Mouse (Mus musculus): ENCODE data around the gene Adora2a.
"Not testable (repeated sequence)": the region's sequence is repeated elsewhere in the genome, so short reads cannot be mapped to it uniquely, and the experiment has no call there.

Adora2a gene

DNA sequence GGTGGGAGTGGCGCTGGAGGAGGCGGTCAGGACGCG, at the start of gene Adora2a:
TSS of gene Adora2a (plus strand) at position 6 of the 36 bp plus-strand sequence.
- no peak for DNase-seq (ENCODE audit: low spot score in 2 of 2)

DNA sequence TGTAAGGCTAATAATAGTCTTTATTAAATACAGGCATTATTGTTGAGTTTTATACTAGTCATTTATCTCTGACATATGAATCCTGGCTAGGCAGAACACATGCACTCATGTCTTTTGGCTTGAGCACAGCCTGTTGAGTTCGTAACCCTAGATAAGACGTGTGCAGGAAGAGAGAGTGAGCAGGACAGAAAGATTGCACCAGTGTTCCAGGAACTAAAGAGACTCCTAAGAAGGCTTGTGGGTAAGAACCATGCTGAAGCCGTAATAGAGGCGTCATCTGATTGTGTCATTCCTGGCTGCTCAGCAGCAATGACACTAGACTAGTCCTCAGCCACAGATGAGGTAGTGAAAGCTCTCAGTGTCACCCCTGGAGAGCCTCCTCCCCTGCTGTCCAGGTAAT, 43.7 kb upstream of the Adora2a start:
- DNase-seq (ENCODE audit: low spot score in 2 of 2), result no peak

DNA sequence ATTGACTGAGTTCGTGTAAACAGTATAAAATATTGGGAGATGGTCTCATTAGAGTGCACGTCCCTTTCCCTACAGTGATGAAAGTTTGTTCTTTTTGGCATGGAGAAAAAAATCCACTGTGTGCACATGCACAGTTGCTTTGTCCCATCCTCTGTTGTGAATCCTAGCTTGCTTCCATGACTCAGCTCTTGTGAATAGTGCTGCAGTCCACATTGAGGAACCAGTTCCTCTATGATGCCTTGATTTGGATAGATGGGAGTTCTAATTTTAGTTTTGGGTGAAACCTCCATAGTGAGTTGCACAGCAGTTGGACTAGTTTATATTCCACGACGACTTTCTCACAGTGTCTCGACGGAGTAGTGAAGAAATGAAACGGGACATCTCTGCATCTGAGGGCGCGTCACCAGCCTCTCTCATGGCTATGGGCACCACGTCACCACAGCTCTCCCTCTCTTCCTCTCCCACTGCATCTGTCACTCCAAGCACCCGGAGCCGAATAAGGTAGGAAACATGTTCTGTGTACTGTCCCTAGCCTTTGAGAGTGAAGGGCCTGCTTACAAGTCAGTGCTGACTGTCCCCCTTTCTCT, 40.2 kb upstream of the Adora2a start:
- DNase-seq (ENCODE audit: low spot score in 2 of 2), result no peak

GRCm38 (mm10) chr10:75277501-75277900, 39.2 kb upstream of the Adora2a start:
- peak in 1 of 2 experiments; percentile 31 for DNase-seq (ENCODE audit: low spot score in 2 of 2)

- no peak for DNase-seq (ENCODE audit: low spot score in 2 of 2)
Measured at GRCm38 (mm10) chr10:75282648-75283047, 34.0 kb upstream of the Adora2a start.

DNA sequence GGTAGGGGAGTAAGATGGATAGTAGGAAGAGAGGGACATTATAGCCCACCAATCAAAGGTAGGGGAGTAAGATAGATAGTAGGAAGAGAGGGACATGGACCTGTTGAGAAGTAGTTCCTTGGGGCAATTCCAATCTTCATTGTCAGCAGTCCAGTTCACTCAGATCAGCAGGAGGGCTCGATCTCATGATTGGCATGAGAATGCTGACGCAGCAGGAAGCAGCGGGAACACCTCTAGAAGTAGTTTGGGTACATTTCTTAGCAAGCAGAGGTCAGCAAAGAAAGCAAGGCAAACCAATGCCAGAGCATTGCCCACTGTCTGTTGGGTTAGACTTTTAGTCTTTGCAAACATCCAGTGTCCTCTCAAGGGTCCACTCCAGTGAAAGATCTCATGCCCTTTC, 32.9 kb upstream of the Adora2a start:
- no peak for DNase-seq (ENCODE audit: low spot score in 2 of 2)

GRCm38 (mm10) chr10:75288579-75288978, 28.1 kb upstream of the Adora2a start:
- DNase-seq (ENCODE audit: low spot score in 2 of 2), result no peak

DNA sequence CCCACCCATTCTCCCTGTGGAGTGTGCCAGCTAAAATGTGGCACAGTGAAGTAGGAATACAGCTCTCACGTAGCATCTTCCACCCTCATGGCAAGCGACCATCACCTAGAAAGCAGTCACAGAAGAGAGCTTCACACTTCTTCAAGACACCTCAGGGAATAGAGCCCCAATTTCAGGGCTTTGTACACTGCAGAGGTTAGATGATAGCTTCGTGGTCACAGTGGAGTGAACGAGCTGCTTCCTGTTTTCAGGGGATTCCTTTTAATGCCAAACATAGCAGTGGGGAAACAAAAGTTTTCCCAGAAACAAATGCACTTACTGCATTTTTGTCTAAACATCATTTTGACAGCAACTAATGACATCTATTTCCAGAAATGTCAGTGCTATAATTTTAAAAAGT, 27.3 kb upstream of the Adora2a start:
- no peak for DNase-seq (ENCODE audit: low spot score in 2 of 2)

GRCm38 (mm10) chr10:75290650-75291049, 26.0 kb upstream of the Adora2a start:
- DNase-seq (ENCODE audit: low spot score in 2 of 2), result no peak

DNA sequence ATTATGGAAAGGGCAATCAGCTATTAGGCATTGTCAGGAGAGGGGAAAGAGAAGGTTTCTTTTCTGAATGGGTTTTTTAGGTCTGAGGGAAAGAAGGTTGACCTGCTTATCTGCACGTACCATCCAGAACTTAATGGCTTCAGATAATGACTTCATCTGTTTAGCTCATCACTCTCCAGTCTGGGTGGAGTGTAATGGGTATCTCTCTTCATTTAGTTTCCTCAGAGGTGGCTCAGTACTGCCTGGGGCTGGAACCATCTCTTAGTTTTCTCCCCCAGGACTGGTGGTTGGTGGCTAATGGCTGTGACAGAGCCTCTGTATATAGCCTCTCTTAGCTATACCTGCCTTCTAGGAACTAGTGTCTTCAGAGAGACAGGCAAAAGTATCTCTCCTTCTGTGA, 25.3 kb upstream of the Adora2a start:
- DNase-seq (ENCODE audit: low spot score in 2 of 2), result no peak

DNA sequence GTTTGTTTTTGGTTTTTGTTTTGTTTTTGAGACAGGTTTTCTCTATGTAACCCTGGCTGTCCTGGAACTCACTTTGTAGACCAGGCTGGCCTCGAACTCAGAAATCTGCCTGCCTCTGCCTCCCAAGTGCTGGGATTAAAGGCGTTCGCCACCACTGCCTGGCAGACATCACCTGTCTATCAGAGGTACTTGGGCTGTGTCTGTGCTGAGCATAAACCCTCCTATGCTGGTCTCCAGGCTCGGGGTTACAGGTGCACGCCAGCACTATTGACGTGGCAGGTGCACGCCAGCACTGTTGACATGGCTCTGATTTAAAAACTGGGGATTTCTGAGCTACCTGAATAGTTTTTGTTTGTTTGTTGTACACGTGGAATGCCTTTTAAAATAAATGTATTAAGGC, 24.5 kb upstream of the Adora2a start:
- not testable (repeated sequence) for DNase-seq (ENCODE audit: low spot score in 2 of 2)

DNA sequence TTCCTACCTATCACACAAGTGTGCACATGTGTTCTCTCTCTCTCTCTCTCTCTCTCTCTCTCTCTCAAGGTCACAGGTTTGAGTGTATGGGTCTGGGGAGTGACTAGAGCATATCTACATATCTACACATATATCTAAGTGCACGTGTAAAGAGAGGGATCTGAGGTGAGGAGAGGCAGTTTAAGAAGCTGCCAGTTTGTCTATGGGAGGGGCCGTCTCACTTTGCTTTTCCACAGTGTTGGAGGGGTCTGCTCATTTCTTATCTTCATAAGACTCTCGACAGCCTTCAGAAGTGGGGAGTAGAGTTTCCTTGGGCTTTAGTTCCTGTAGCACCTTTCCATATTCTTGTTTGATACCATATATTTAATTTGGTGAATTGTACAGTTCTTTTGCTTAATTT, 23.4 kb upstream of the Adora2a start:
- DNase-seq (ENCODE audit: low spot score in 2 of 2), result no peak

GRCm38 (mm10) chr10:75294362-75294761, 22.3 kb upstream of the Adora2a start:
- DNase-seq (ENCODE audit: low spot score in 2 of 2), result no peak

DNA sequence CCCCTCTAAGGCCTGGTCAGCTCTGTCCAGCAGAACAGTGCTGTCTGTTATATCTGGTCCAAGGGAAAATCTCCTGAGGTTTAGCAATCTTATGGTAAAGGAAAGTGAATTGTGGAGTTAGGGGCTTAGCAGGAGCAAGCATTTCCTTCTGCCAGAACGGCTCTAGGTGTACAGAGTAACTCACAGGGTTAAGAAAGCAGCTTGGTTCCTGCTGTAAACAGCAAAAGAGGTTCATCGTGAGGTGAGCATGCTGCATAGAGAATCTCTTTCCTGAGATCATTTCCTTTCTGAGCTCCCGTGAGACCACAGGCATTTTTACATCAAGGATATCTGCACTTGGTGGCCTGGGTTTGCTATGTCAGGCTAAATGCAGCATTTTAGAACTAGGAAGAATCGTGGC, 21.8 kb upstream of the Adora2a start:
- DNase-seq (ENCODE audit: low spot score in 2 of 2), result no peak

- no peak for DNase-seq (ENCODE audit: low spot score in 2 of 2)
Measured at GRCm38 (mm10) chr10:75298608-75299007, 18.1 kb upstream of the Adora2a start.

- DNase-seq (ENCODE audit: low spot score in 2 of 2), result peak in 1 of 2 experiments; percentile 36
Measured at GRCm38 (mm10) chr10:75299785-75300418, 16.8 kb upstream of the Adora2a start.

GRCm38 (mm10) chr10:75301195-75301806, 15.4 kb upstream of the Adora2a start:
- DNase-seq (ENCODE audit: low spot score in 2 of 2), result peak in 1 of 2 experiments; percentile 11

- peak in 1 of 2 experiments; percentile 7 for DNase-seq (ENCODE audit: low spot score in 2 of 2)
Measured at GRCm38 (mm10) chr10:75301937-75302336, 14.7 kb upstream of the Adora2a start.

DNA sequence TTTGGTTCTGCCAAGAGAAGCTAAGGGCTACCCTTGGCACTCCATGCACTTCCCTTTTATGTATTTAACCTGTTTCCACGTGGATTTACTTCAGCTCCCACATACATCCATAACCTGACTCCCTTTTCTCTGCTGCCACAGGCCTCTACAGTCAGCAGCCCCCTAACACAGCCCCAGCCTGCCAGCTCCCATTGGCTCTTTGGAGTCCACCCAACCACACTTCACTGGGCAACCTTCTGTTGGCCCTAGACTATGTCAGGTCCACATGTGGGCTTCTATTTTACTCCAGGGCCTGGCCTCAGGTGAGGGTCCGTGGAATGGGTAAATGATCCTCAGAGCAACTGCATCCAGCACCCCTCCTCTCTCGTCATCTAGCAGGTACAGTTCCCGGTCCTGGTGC, 14.1 kb upstream of the Adora2a start:
- DNase-seq (ENCODE audit: low spot score in 2 of 2), result no peak

GRCm38 (mm10) chr10:75303324-75304048, 13.2 kb upstream of the Adora2a start:
- DNase-seq (ENCODE audit: low spot score in 2 of 2), result peak; percentile 79 to 86

- DNase-seq (ENCODE audit: low spot score in 2 of 2), result no peak
Measured at GRCm38 (mm10) chr10:75304049-75304405, 12.7 kb upstream of the Adora2a start.

DNA sequence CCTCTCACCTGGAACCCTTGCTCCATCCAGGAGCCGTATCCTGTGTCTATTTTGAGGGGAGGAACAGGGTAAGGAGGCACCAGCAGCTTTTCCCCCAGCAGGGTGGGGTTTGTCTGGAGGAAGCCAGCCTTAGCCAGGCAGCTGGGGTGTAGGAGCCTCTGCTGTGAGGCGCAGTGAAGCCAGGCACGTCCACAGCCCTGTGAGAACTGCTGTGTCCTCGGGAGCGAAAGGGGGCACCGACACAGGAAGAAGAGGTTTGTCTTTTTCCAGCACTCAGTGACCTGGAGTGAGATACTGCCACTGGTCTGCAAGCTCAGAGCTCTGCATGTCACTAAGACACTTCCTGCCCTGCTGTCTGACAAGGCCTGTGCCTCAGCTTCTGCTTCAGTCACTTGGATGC, 12.3 kb upstream of the Adora2a start:
- DNase-seq (ENCODE audit: low spot score in 2 of 2), result no peak

DNA sequence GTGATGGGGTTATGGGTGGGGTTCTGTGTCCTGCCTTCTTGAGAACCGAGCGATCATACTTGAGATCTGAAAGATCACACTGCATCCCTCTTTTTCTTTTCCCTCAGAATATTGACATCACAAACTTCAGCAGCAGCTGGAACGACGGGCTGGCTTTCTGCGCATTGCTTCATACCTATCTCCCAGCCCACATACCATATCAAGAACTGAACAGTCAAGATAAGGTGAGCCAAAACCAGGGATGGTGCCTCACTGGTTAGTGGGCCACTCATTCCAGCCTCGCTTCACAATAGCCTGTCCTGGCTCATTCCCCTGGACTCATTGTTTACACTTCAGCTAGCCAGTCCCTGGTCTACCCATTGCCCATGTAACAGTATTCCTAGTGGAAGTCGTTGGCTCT, 9.5 kb upstream of the Adora2a start:
- DNase-seq (ENCODE audit: low spot score in 2 of 2), result no peak

GRCm38 (mm10) chr10:75312361-75312760, 4.3 kb upstream of the Adora2a start:
- DNase-seq (ENCODE audit: low spot score in 2 of 2), result no peak
